Mouse (Mus musculus) limb, embryonic 12.5 days (tissue): ENCODE measurements at regions not wholly inside any gene's neighbourhood (a gene's known extent, or its start where the extent isn't known, plus 50 kb on each side); places are given as distances from the start of the nearest gene placed in this dataset.

Experiments
- ATAC-seq: fragments of 200-750 bp; cut with Nextera tagmentation; 2 replicates; pipeline ENCODE4 v1.8.0; 2017; ENCODE audit warnings: low read depth, moderate TSS enrichment; ENCODE audit not compliant: insufficient number of reproducible peaks, insufficient read depth, low FRiP score, low TSS enrichment
- H3K27ac ChIP-seq: fragments of 300-500 bp; sonication (generic); 2 replicates; pipeline ENCODE4 v1.5.1; 2016; ENCODE audit warnings: mild to moderate bottlenecking, moderate library complexity
- H3K27me3 ChIP-seq: fragments of 300-500 bp; sonication (generic); 2 replicates; pipeline ENCODE4 v1.6.1; 2016; ENCODE audit warnings: mild to moderate bottlenecking, moderate library complexity
- H3K36me3 ChIP-seq: fragments of 300-500 bp; sonication (generic); 2 replicates; pipeline ENCODE4 v1.6.1; 2016; ENCODE audit warnings: mild to moderate bottlenecking, moderate library complexity
- H3K4me1 ChIP-seq: fragments of 300-500 bp; sonication (generic); replicated peaks from 2 replicates; pipeline ENCODE4 v1.6.1; 2016
- H3K4me2 ChIP-seq: fragments of 300-500 bp; sonication (generic); 2 replicates; pipeline ENCODE4 v1.6.1; 2016; ENCODE audit warnings: mild to moderate bottlenecking, moderate library complexity
- H3K4me3 ChIP-seq: fragments of 300-500 bp; sonication (generic); replicated peaks from 2 replicates; pipeline ENCODE4 v1.5.1; 2016; ENCODE audit warnings: mild to moderate bottlenecking
- H3K9ac ChIP-seq: fragments of 300-500 bp; sonication (generic); replicated peaks from 2 replicates; pipeline ENCODE4 v1.6.1; 2016; ENCODE audit warnings: mild to moderate bottlenecking, moderate library complexity
- H3K9me3 ChIP-seq: fragments of 300-500 bp; sonication (generic); 2 replicates; pipeline ENCODE4 v1.6.1; 2016; ENCODE audit warnings: mild to moderate bottlenecking, moderate library complexity
- WGBS: fragments of 180-500 bp; shearing (Covaris S2); methylation state at CpG from one replicate; pipeline ENCODE4 v1.1.7; 2016; 5-methylcytosine and 5-hydroxymethylcytosine counted together

DNA sequence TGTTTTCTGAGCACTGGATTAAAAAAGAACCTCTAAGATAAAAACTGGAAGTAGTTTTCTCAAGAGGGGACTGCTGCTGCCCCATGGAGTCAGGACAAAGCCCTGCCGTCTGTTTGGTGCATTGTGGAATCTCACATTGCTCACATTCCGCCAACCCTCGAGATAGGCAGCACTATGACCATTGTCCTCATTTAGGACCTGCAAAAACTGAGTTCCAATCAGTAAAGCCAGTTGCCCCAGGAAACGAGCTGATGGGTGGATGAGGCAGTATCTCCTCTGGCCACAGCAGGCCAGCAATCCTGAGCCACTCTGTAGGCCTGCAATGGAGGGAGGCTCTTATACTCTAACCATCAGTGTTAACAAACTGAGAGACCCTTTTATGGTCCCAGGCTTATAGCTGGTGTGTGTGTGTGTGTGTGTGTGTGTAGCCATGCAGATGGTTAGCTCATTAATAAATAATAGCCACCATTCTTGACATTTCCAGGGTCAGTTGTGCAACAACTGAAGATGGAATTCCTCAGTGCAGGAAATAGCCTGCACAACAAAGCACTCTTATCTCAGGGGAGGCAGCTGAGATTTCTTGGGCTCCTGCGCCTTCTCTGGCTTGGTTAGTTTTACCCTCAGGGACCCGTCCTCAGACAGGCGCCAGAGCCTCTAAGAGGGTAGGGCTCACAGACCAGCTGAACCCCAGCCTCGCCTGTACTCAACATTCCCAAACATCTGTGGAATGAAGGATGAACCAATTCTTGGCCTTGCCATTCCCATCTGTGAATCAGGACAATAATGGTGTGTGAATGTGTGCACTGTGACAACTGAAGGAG lies 52.4 kb upstream of the Mycn start:
- no peak; the same call in 1 of the 2 replicates for ATAC-seq
- Histone ChIP-seq H3K4me2 (no peak overlapping the region), H3K9ac (no peak overlapping the region), H3K4me3 (no peak overlapping the region), H3K27me3 (no peaks in the 10 kb centered on the region), H3K27ac (0 out of 2 replicates have a peak overlapping the region, but pooled peaks have one; percentile 17), H3K36me3 (no peaks in the 10 kb centered on the region), H3K9me3 (no peaks in the 10 kb centered on the region), H3K4me1 (peaks cover 30% of the 10 kb centered on the region)
- 61% methylated on average over 8 of the region's 8 CpGs for WGBS
